Mouse (Mus musculus) heart, embryonic 11.5 days (tissue): ENCODE measurements around the gene Phf24. TPM values are rescaled to one million over a fixed set of nuclear protein-coding genes. Genes with fewer than 3 reads are reported as not detected.

Source experiments
- ATAC-seq: fragments of 200-750 bp; cut with Nextera tagmentation; replicated peaks from 2 replicates; pipeline ENCODE4 v1.8.0; 2017; ENCODE audit warnings: moderate library complexity; ENCODE audit not compliant: insufficient number of reproducible peaks, low FRiP score, low TSS enrichment
- H3K27ac ChIP-seq: fragments of 300-500 bp; sonication (generic); 2 replicates; pipeline ENCODE4 v1.5.1; 2014; ENCODE audit warnings: mild to moderate bottlenecking, low read depth, low read length
- H3K27me3 ChIP-seq: fragments of 300-500 bp; sonication (generic); 2 replicates; pipeline ENCODE4 v1.6.1; 2014; ENCODE audit warnings: mild to moderate bottlenecking, low read length, mixed read lengths; ENCODE audit not compliant: control insufficient read depth, insufficient read depth
- H3K36me3 ChIP-seq: fragments of 300-500 bp; sonication (generic); 2 replicates; pipeline ENCODE4 v1.6.1; 2014; ENCODE audit warnings: mild to moderate bottlenecking, low read length, moderate library complexity, mixed read lengths; ENCODE audit not compliant: control insufficient read depth, insufficient read depth
- H3K4me1 ChIP-seq: fragments of 300-500 bp; sonication (generic); 2 replicates; pipeline ENCODE4 v1.6.1; 2014; ENCODE audit warnings: low read length; ENCODE audit not compliant: control insufficient read depth, insufficient read depth
- H3K4me2 ChIP-seq: fragments of 300-500 bp; sonication (generic); 2 replicates; pipeline ENCODE4 v1.6.1; 2014; ENCODE audit warnings: mild to moderate bottlenecking, moderate library complexity
- H3K4me3 ChIP-seq: fragments of 300-500 bp; sonication (generic); 2 replicates; pipeline ENCODE4 v1.5.1; 2014; ENCODE audit warnings: low read depth, low read length
- H3K9ac ChIP-seq: fragments of 300-500 bp; sonication (generic); 2 replicates; pipeline ENCODE4 v1.6.1; 2014; ENCODE audit warnings: mild to moderate bottlenecking, low read depth, low read length, moderate library complexity
- H3K9me3 ChIP-seq: fragments of 300-500 bp; sonication (generic); replicated peaks from 2 replicates; pipeline ENCODE4 v1.6.1; 2016; ENCODE audit warnings: low read length; ENCODE audit not compliant: control insufficient read depth
- WGBS: fragments of 180-500 bp; shearing (Covaris S2); extraction: QIAGEN DNeasy Blood & Tissue Kit; methylation state at CpG from one replicate; pipeline ENCODE4 v1.1.7; 2014; ENCODE audit not compliant: insufficient replicate concordance; 5-methylcytosine and 5-hydroxymethylcytosine counted together
- polyA plus RNA-seq: library from polyadenylated mRNA; unstranded; fragments of >200 nt; fragmentation: Nextera tagmentation; extraction: Ambion mirVana; gene quantifications from 2 replicates; pipeline ENCODE4 v1.2.1, GENCODE M21; 2014

The Phf24 gene
- polyA plus RNA-seq, 1 experiment from 2014 or later, result 2.4 TPM

GRCm38 (mm10) chr4:42933630-42934029, 17.2 kb downstream of the Phf24 start:
- H3K4me2 ChIP-seq, result peak overlapping the region; percentile 61
- 0 out of 2 replicates have a peak overlapping the region, but pooled peaks have one; percentile 26 for H3K4me3 ChIP-seq
- H3K9me3 ChIP-seq, result no peaks in the 10 kb centered on the region
- H3K27ac ChIP-seq, result no peak overlapping the region
- peaks cover 10% of the 10 kb centered on the region; the same call in 1 of the 2 replicates for H3K4me1 ChIP-seq
- ATAC-seq, result peak; percentile 49; the same call in 1 of the 2 replicates
- 9% methylated on average over 22 of the region's 22 CpGs for WGBS
- H3K27me3 ChIP-seq, result peaks cover 26% of the 10 kb centered on the region
- 0 out of 2 replicates have a peak overlapping the region, but pooled peaks have one; percentile 39 for H3K9ac ChIP-seq
- H3K36me3 ChIP-seq, result no peaks in the 10 kb centered on the region

- no peak for ATAC-seq
- WGBS, result 73% methylated on average over 7 of the region's 7 CpGs
Observed at GRCm38 (mm10) chr4:42941396-42941795, 24.9 kb downstream of the Phf24 start.

DNA sequence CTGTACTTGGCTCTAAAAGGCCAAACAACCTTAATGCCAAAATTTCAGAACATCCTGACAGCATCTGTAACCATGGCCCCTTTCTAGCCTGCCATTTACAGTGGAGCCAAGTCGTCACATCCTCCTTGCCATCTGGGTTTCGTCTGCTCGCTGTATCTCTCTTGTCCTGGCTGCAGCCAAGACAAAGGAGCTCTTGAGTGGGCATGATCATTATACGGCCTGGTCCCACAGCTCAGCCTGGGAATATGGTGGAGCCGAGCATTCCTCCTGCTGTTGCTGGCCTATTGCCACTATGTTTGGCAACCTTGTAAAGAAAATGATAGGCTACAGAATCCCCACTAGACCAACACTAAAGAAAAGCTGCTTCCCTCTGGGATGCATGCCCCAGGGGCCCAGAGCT, 26.9 kb downstream of the Phf24 start:
- Histone ChIP-seq H3K4me1 (no peaks in the 10 kb centered on the region), H3K36me3 (no peaks in the 10 kb centered on the region), H3K27me3 (peaks cover 53% of the 10 kb centered on the region), H3K4me2 (no peak overlapping the region), H3K4me3 (no peak overlapping the region), H3K9me3 (no peaks in the 10 kb centered on the region), H3K27ac (no peak overlapping the region), H3K9ac (no peak overlapping the region)
- 68% methylated on average over 5 of the region's 5 CpGs for WGBS
- ATAC-seq, result no peak

More at GRCm38 (mm10) chr4:42941396-42941795, 24.9 kb downstream of the Phf24 start:
- H3K4me3 ChIP-seq, result no peak overlapping the region
- no peak overlapping the region for H3K27ac ChIP-seq
- no peak overlapping the region for H3K9ac ChIP-seq
- peaks cover 51% of the 10 kb centered on the region for H3K27me3 ChIP-seq
- no peak overlapping the region for H3K4me2 ChIP-seq
- no peaks in the 10 kb centered on the region for H3K4me1 ChIP-seq
- H3K36me3 ChIP-seq, result no peaks in the 10 kb centered on the region
- no peaks in the 10 kb centered on the region for H3K9me3 ChIP-seq

GRCm38 (mm10) chr4:42944185-42944584, 27.7 kb downstream of the Phf24 start:
- WGBS, result 75% methylated on average over 9 of the region's 9 CpGs
- H3K27me3 ChIP-seq, result peaks cover 45% of the 10 kb centered on the region
- H3K9me3 ChIP-seq, result no peaks in the 10 kb centered on the region
- H3K27ac ChIP-seq, result no peak overlapping the region
- peaks cover 5% of the 10 kb centered on the region; the same call in 1 of the 2 replicates for H3K4me1 ChIP-seq
- H3K9ac ChIP-seq, result no peak overlapping the region
- no peak overlapping the region for H3K4me3 ChIP-seq
- H3K4me2 ChIP-seq, result no peak overlapping the region
- no peak for ATAC-seq
- H3K36me3 ChIP-seq, result no peaks in the 10 kb centered on the region

DNA sequence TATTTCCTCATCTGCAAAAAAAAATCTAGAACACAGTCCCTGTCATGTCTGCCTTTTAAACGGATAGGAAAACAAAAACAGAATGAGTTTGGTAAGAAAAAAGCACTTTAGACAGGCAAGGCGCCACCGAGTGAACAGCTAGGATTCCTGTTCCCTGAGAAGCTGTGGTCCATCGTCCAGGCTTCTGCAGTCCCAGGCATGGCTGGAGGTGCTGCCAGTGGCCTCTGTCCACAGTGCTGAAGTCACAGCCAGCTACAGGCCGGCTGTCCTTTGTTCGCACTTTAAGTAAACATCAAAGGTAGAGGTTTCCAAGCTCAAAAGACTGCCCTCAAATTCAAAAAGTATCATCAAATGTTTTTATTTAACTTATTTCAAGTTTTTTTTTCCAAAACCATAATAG, 28.6 kb downstream of the Phf24 start:
- H3K9me3 ChIP-seq, result no peaks in the 10 kb centered on the region
- no peak overlapping the region for H3K9ac ChIP-seq
- no peak overlapping the region for H3K27ac ChIP-seq
- H3K36me3 ChIP-seq, result no peaks in the 10 kb centered on the region
- ATAC-seq, result no peak
- peaks cover 6% of the 10 kb centered on the region; the same call in 1 of the 2 replicates for H3K4me1 ChIP-seq
- H3K4me3 ChIP-seq, result no peak overlapping the region
- no peak overlapping the region for H3K4me2 ChIP-seq
- 6% methylated on average over 6 of the region's 6 CpGs for WGBS
- peaks cover 45% of the 10 kb centered on the region for H3K27me3 ChIP-seq

DNA sequence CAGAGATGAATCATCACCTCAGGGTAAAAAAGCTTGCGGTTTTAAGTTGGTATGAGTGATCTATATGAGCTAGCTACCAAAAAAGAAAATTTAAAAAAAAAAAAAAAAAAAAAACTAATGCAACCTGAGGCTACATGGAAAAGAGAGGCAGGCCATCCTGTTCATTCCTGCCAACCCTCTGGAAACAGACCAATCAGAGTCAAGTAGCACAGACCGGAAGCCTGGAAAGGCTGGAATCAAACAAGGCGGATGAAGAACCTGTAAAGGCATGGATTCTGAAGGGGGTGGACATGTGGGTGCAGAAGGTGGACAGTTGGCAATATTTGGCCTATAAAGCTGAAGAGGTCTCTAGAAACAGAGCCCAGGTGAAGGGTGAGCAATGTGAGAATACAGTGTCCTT, 29.0 kb downstream of the Phf24 start:
- 83% methylated on average over 3 of the region's 3 CpGs for WGBS
- Histone ChIP-seq H3K27ac (no peak overlapping the region), H3K4me3 (no peak overlapping the region), H3K27me3 (peaks cover 41% of the 10 kb centered on the region), H3K4me1 (peaks cover 8% of the 10 kb centered on the region), H3K4me2 (no peak overlapping the region), H3K36me3 (no peaks in the 10 kb centered on the region), H3K9me3 (no peaks in the 10 kb centered on the region), H3K9ac (no peak overlapping the region)
- no peak for ATAC-seq

DNA sequence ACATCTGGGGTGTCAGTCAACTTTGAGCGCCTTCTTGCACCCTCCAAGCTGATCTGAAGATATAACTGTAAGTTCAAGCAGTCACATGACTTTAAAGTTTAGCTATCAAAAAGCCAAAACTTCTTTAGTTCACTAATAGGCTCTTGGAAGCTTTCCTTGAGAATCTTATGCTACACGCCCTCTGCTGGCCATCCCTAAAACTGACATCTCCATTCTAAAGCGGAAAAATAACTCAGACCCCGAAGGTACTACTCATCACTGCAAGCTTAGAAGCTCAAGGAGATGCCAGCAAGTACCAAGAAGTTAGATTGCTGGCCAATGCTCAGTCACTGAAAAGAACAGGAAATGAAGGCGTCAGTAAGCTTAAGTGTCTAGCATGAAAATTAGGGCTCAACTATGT, 29.5 kb downstream of the Phf24 start:
- H3K27ac ChIP-seq, result no peak overlapping the region
- WGBS, result 6% methylated on average over 5 of the region's 5 CpGs
- no peak overlapping the region for H3K9ac ChIP-seq
- no peak for ATAC-seq
- no peak overlapping the region for H3K4me3 ChIP-seq
- peaks cover 37% of the 10 kb centered on the region for H3K27me3 ChIP-seq
- peaks cover 13% of the 10 kb centered on the region for H3K4me1 ChIP-seq
- H3K9me3 ChIP-seq, result no peaks in the 10 kb centered on the region
- H3K4me2 ChIP-seq, result no peak overlapping the region
- H3K36me3 ChIP-seq, result no peaks in the 10 kb centered on the region

DNA sequence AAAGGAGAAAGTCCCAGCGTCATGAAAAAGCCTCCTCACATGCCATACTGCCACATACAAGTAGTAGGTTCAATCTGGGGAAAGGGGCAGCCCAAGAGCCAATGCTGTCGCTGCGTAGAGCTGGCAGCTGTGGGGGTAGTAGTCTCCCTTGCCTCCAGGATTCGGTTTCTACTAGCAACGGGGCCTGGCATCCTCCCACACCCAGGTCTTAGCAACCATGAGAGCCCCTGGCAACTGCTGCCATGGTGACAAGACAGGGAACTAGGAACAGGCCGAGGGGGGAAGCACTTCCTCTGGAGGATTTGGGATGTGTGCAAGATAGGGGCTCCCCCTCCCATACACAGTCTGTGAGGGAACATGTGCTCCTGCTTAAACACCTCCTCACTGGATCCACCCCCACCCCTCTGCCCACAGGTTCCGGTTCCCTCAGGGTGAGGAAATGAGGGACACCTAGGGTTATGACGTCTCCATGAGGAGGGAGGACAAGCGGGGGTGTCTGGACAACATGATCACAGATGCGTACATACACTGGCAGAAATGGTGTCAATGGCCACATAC, 30.4 kb downstream of the Phf24 start:
- H3K9me3 ChIP-seq, result no peaks in the 10 kb centered on the region
- ATAC-seq, result no peak
- H3K4me1 ChIP-seq, result peaks cover 20% of the 10 kb centered on the region
- no peak overlapping the region for H3K9ac ChIP-seq
- no peak overlapping the region for H3K4me3 ChIP-seq
- peaks cover 33% of the 10 kb centered on the region for H3K27me3 ChIP-seq
- 62% methylated on average over 10 of the region's 10 CpGs for WGBS
- H3K36me3 ChIP-seq, result no peaks in the 10 kb centered on the region
- H3K27ac ChIP-seq, result no peak overlapping the region
- no peak overlapping the region for H3K4me2 ChIP-seq

DNA sequence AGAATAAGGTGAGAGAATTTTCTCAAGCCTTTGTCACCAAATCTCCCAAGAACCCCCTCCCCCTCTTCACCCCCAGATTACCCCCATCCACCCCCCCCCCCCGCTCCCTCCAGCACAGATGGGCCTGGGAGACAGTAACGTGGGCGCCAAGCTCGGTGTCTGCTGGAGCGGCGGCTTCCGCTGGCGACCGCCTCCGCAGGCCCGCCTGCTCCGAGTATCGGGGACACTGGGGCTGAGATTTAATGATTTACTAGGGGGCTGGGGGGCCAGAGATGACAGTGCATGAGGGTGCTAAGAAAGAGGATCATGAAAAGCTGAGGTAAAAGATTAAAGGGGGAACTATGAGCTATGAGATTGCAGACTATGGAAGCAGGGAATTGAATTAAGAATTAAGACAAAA, 32.1 kb downstream of the Phf24 start:
- H3K4me1 ChIP-seq, result peaks cover 36% of the 10 kb centered on the region
- 35% methylated on average over 13 of the region's 13 CpGs for WGBS
- no peak overlapping the region for H3K4me3 ChIP-seq
- no peak overlapping the region; the same call in 1 of the 2 replicates for H3K4me2 ChIP-seq
- no peaks in the 10 kb centered on the region for H3K9me3 ChIP-seq
- H3K27ac ChIP-seq, result no peak overlapping the region
- ATAC-seq, result no peak
- H3K36me3 ChIP-seq, result no peaks in the 10 kb centered on the region
- H3K9ac ChIP-seq, result no peak overlapping the region
- peaks cover 26% of the 10 kb centered on the region for H3K27me3 ChIP-seq
